Mouse (Mus musculus): ENCODE results near the gene Stxbp5.
"Not testable (repeated sequence)": the region's sequence is repeated elsewhere in the genome, so short reads cannot be mapped to it uniquely, and the experiment has no call there.

The Stxbp5 gene

GRCm38 (mm10) chr10:9901071-9901696, at the start of gene Stxbp5:
Gene Stxbp5, minus strand, starts transcription at chr10:9901079.
- DNase-seq (ENCODE audit: low read depth, low spot score), result peak; percentile 78

GRCm38 (mm10) chr10:9912395-9912794, 11.5 kb upstream of the Stxbp5 start:
- no peak for DNase-seq (ENCODE audit: low read depth, low spot score)

GRCm38 (mm10) chr10:9907919-9908502, 7.1 kb upstream of the Stxbp5 start:
- DNase-seq (ENCODE audit: low read depth, low spot score), result no peak

GRCm38 (mm10) chr10:9907519-9907918, 6.6 kb upstream of the Stxbp5 start:
- DNase-seq (ENCODE audit: low read depth, low spot score), result no peak

- no peak for DNase-seq (ENCODE audit: low read depth, low spot score)
Measured at GRCm38 (mm10) chr10:9906185-9906584, 5.3 kb upstream of the Stxbp5 start.

- DNase-seq (ENCODE audit: low read depth, low spot score), result peak; percentile 90
Measured at GRCm38 (mm10) chr10:9901697-9902239, 889 bp upstream of the Stxbp5 start.

GRCm38 (mm10) chr10:9900315-9901070, 386 bp downstream of the Stxbp5 start:
- DNase-seq (ENCODE audit: low read depth, low spot score), result peak; percentile 30

GRCm38 (mm10) chr10:9899816-9900215, 1.1 kb downstream of the Stxbp5 start:
- DNase-seq (ENCODE audit: low read depth, low spot score), result peak; percentile 9

- DNase-seq (ENCODE audit: low read depth, low spot score), result no peak
Measured at GRCm38 (mm10) chr10:9899086-9899485, 1.8 kb downstream of the Stxbp5 start.

GRCm38 (mm10) chr10:9897852-9898251, 3.0 kb downstream of the Stxbp5 start:
- no peak for DNase-seq (ENCODE audit: low read depth, low spot score)

GRCm38 (mm10) chr10:9893562-9893961, 7.3 kb downstream of the Stxbp5 start:
- no peak for DNase-seq (ENCODE audit: low read depth, low spot score)

GRCm38 (mm10) chr10:9889651-9890050, 11.2 kb downstream of the Stxbp5 start:
- no peak for DNase-seq (ENCODE audit: low read depth, low spot score)

- DNase-seq (ENCODE audit: low read depth, low spot score), result no peak
Measured at GRCm38 (mm10) chr10:9888655-9889054, 12.2 kb downstream of the Stxbp5 start.

- DNase-seq (ENCODE audit: low read depth, low spot score), result not testable (repeated sequence)
Measured at GRCm38 (mm10) chr10:9881781-9882320, 19.0 kb downstream of the Stxbp5 start.

- DNase-seq (ENCODE audit: low read depth, low spot score), result no peak
Measured at GRCm38 (mm10) chr10:9880070-9880728, 20.7 kb downstream of the Stxbp5 start.

GRCm38 (mm10) chr10:9878821-9879489, 21.9 kb downstream of the Stxbp5 start:
- no peak for DNase-seq (ENCODE audit: low read depth, low spot score)

GRCm38 (mm10) chr10:9875905-9876304, 25.0 kb downstream of the Stxbp5 start:
- no peak for DNase-seq (ENCODE audit: low read depth, low spot score)

- no peak for DNase-seq (ENCODE audit: low read depth, low spot score)
Measured at GRCm38 (mm10) chr10:9872143-9872542, 28.7 kb downstream of the Stxbp5 start.

GRCm38 (mm10) chr10:9866793-9867579, 33.9 kb downstream of the Stxbp5 start:
- peak; percentile 10 for DNase-seq (ENCODE audit: low read depth, low spot score)

GRCm38 (mm10) chr10:9860022-9860421, 40.9 kb downstream of the Stxbp5 start:
- no peak for DNase-seq (ENCODE audit: low read depth, low spot score)

Data from forelimb bud, embryonic 11.5 days (tissue).